ENCODE assay signal across 8 mouse cellular contexts in genomic region chr2:168016951-168017391, GRCm38 (mm10). TPM values are rescaled to one million over a fixed set of nuclear protein-coding genes. Genes with fewer than 3 reads are reported as not detected.
A peak's percentile ranks its signal among the peaks of the same experiment; 100 is the strongest.
DNase-seq lines count a peak whose midpoint lies in the region; ATAC-seq lines count a peak whose summit lies in the region.

No protein-coding gene starts in this region.

- peak overlapping the region; percentile 90 for H3K27ac ChIP-seq in lung, embryonic 15.5 days

- peaks cover 46% of the 10 kb centered on the region for H3K4me1 ChIP-seq in lung, embryonic 15.5 days

- peak; percentile 74 for ATAC-seq in granulocyte monocyte progenitor cell, adult 5-6 weeks (replicated peaks; ENCODE audit: poor library complexity, severe bottlenecking)
- ATAC-seq in lung, embryonic 15.5 days (ENCODE audit: borderline replicate concordance, extremely low read depth, low FRiP score, low TSS enrichment): no peak

- no peaks in the 10 kb centered on the region for H3K9me3 ChIP-seq in lung, embryonic 15.5 days

- peak; percentile 56 for DNase-seq in CD4-positive helper T cell, adult 2 months (ENCODE audit: low read depth, low spot score)
- peak; percentile 30 for DNase-seq in MEL-GATA-1-ER (ENCODE audit: extremely low read depth, low read depth)
- peak; percentile 64 for DNase-seq in cerebellum, adult 9-10 months
- peak; percentile 84 for DNase-seq in kidney, postnatal 14 days
- peak; percentile 87 for DNase-seq in right cerebral cortex, postnatal 4 days
- peak; percentile 71 to 78 for DNase-seq in urinary bladder, postnatal 36 days (ENCODE audit: low spot score in 2 of 2)

- 11% methylated on average over 5 of the region's 5 CpGs for WGBS in lung, embryonic 15.5 days

- H3K4me2 ChIP-seq in lung, embryonic 15.5 days: no peak overlapping the region

- no peaks in the 10 kb centered on the region for H3K27me3 ChIP-seq in lung, embryonic 15.5 days

- H3K9ac ChIP-seq in lung, embryonic 15.5 days: no peak overlapping the region

- no peak overlapping the region for H3K4me3 ChIP-seq in lung, embryonic 15.5 days

- no peaks in the 10 kb centered on the region for H3K36me3 ChIP-seq in lung, embryonic 15.5 days

RNA-seq across cellular contexts. Expression of gene Ripor3, which starts 6.6 kb away (rescaled TPM):
- not detected in 2 replicates for total RNA-seq in granulocyte monocyte progenitor cell, adult 5-6 weeks (2014; fragmentation: Nextera tagmentation)
- not detected in 2 replicates for total RNA-seq in granulocyte monocyte progenitor cell, adult 5-6 weeks (2017)
- 2.3 TPM in 2 replicates for polyA plus RNA-seq in lung, embryonic 15.5 days (2015; fragmentation: Nextera tagmentation; extraction: Ambion mirVana)

Comparison
In these comparisons a context has a peak if more than half of its experiments do, and no peak if none do; other contexts are left out.
1. DNase-seq: peak in every context shown above with its lines; median percentile 87 in right cerebral cortex, postnatal 4 days; 84 in kidney, postnatal 14 days; 74 in urinary bladder, postnatal 36 days; 64 in cerebellum, adult 9-10 months; 56 in CD4-positive helper T cell, adult 2 months; 30 in MEL-GATA-1-ER.